Mouse (Mus musculus) heart, embryonic 15.5 days (tissue): ENCODE measurements around the gene Catsperg2. TPM values are rescaled to one million over a fixed set of nuclear protein-coding genes. Genes with fewer than 3 reads are reported as not detected.
"Not testable (repeated sequence)": the region's sequence is repeated elsewhere in the genome, so short reads cannot be mapped to it uniquely, and the experiment has no call there.

Experiments used
- ATAC-seq: fragments of 200-750 bp; cut with Nextera tagmentation; replicated peaks from 2 replicates; pipeline ENCODE4 v1.8.0; 2017; ENCODE audit warnings: low read depth, moderate TSS enrichment; ENCODE audit not compliant: insufficient number of reproducible peaks, insufficient read depth, low FRiP score
- H3K27ac ChIP-seq: fragments of 300-500 bp; sonication (generic); 2 replicates; pipeline ENCODE4 v1.5.1; 2015; ENCODE audit warnings: mild to moderate bottlenecking, inconsistent platforms
- H3K27me3 ChIP-seq: fragments of 300-500 bp; sonication (generic); 2 replicates; pipeline ENCODE4 v1.6.1; 2015; ENCODE audit warnings: inconsistent platforms
- H3K36me3 ChIP-seq: fragments of 300-500 bp; sonication (generic); 2 replicates; pipeline ENCODE4 v1.6.1; 2015; ENCODE audit warnings: mild to moderate bottlenecking, inconsistent platforms
- H3K4me1 ChIP-seq: fragments of 300-500 bp; sonication (generic); replicated peaks from 2 replicates; pipeline ENCODE4 v1.6.1; 2015; ENCODE audit warnings: inconsistent platforms
- H3K4me2 ChIP-seq: fragments of 300-500 bp; sonication (generic); 2 replicates; pipeline ENCODE4 v1.6.1; 2015; ENCODE audit warnings: inconsistent platforms, mild to moderate bottlenecking, moderate library complexity
- H3K4me3 ChIP-seq: fragments of 300-500 bp; sonication (generic); 2 replicates; pipeline ENCODE4 v1.5.1; 2015; ENCODE audit warnings: mild to moderate bottlenecking, inconsistent platforms
- H3K9ac ChIP-seq: fragments of 300-500 bp; sonication (generic); 2 replicates; pipeline ENCODE4 v1.6.1; 2015; ENCODE audit warnings: mild to moderate bottlenecking, inconsistent platforms
- H3K9me3 ChIP-seq: fragments of 300-500 bp; sonication (generic); replicated peaks from 2 replicates; pipeline ENCODE4 v1.6.1; 2016; ENCODE audit warnings: inconsistent platforms
- WGBS: fragments of 180-500 bp; shearing (Covaris S2); methylation state at CpG from one replicate; pipeline ENCODE4 v1.1.7; 2015; ENCODE audit warnings: mixed read lengths; 5-methylcytosine and 5-hydroxymethylcytosine counted together
- polyA plus RNA-seq: library from polyadenylated mRNA; unstranded; fragments of >200 nt; fragmentation: Nextera tagmentation; extraction: Ambion mirVana; gene quantifications from 2 replicates; pipeline ENCODE4 v1.2.1, GENCODE M21; 2015

Gene Catsperg2
- not detected in 2 replicates for polyA plus RNA-seq

DNA sequence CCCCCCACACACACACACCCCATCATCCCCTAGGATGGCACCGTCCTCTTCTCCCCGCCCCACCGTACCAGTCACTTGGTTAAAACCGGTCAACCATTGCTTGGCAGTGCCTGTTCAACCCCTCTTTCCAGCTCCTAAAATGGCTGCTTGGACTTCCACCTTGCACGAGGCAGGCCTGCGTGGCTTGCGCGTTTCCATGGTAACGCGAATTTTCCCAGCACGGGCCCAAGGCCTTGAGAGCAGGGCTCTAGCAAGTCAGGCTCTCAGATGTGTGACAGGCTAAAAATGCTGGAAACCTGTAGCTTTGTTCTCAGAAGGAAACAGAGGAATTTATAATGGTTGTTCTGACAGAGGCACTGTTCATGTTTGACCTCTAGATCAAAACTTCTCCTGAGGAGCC, at the start of gene Catsperg2:
Catsperg2 (minus strand) TSS at position 173 of the 400 bp plus-strand sequence.
- 0 out of 2 replicates have a peak within 1 kb of the TSS, but pooled peaks have one; percentile 15 for H3K4me2 ChIP-seq
- not testable (repeated sequence) for ATAC-seq, H3K4me3 ChIP-seq, H3K9me3 ChIP-seq, H3K27ac ChIP-seq, H3K27me3 ChIP-seq, H3K9ac ChIP-seq, H3K4me1 ChIP-seq, H3K36me3 ChIP-seq
- whole genome bisulfite sequencing: 53% methylated on average over 11 of the region's 11 CpGs

DNA sequence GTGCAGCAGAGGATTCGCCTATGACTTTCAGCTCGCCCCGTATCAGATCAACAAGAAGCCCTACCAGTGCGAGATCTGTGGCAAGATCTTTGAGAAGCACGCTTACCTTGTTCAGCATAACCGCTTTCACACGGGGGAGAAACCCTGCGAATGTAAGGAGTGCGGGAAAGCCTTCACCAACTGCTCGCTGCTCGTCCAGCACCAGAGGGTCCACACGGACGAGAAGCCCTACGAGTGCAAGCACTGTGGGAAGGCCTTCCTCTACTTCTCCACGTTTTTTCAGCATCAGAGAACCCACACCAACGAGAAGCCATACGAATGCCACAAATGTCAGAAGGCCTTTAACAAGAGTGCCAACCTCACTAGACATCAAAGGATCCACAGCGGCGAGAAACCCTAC, 49.7 kb upstream of the Catsperg2 start:
- WGBS: 96% methylated on average over 19 of the region's 19 CpGs
- ATAC-seq: no peak
- no peak overlapping the region for H3K9ac ChIP-seq
- no peak overlapping the region for H3K27ac ChIP-seq
- H3K4me1 ChIP-seq: 0 out of 2 replicates have a peak, but pooled peaks cover 4% of the 10 kb centered on the region
- H3K4me3 ChIP-seq: no peak overlapping the region
- H3K27me3 ChIP-seq: no peaks in the 10 kb centered on the region
- no peak overlapping the region for H3K4me2 ChIP-seq
- no peaks in the 10 kb centered on the region for H3K9me3 ChIP-seq
- H3K36me3 ChIP-seq: peaks cover 55% of the 10 kb centered on the region

GRCm38 (mm10) chr7:29774371-29774770, 47.5 kb upstream of the Catsperg2 start:
- WGBS: 93% methylated on average over 3 of the region's 3 CpGs
- H3K9ac ChIP-seq: no peak overlapping the region
- no peak for ATAC-seq
- no peaks in the 10 kb centered on the region for H3K27me3 ChIP-seq
- peaks cover 59% of the 10 kb centered on the region for H3K36me3 ChIP-seq
- H3K4me2 ChIP-seq: no peak overlapping the region
- peaks cover 7% of the 10 kb centered on the region for H3K4me1 ChIP-seq
- no peak overlapping the region for H3K4me3 ChIP-seq
- no peaks in the 10 kb centered on the region for H3K9me3 ChIP-seq
- no peak overlapping the region for H3K27ac ChIP-seq

GRCm38 (mm10) chr7:29773503-29773902, 46.7 kb upstream of the Catsperg2 start:
- 69% methylated on average over 7 of the region's 7 CpGs for WGBS
- Histone ChIP-seq H3K9ac (no peak overlapping the region), H3K27me3 (no peaks in the 10 kb centered on the region), H3K36me3 (peaks cover 52% of the 10 kb centered on the region), H3K27ac (peak overlapping the region; percentile 46), H3K9me3 (no peaks in the 10 kb centered on the region), H3K4me3 (no peak overlapping the region), H3K4me1 (peaks cover 11% of the 10 kb centered on the region), H3K4me2 (no peak overlapping the region)
- no peak for ATAC-seq

DNA sequence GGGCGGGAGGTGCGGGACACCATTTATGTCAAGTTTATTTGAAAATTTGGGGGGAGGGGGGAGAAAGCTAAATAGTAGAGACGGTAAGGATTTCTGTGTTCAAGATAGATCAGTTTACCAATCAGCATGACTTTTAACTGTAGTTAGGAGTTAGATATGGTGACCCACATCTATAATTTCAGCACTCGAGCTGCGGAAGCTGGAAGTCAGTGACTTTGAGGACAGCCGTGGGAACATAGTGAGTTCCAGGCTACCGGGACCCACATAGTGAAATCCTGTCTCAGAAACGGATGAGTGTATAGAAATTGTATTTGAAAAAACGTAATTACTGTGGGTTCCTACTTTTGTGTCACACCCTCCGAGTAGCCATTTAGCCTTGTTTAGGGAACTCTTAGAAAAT, 42.1 kb upstream of the Catsperg2 start:
- Histone ChIP-seq H3K4me2 (peak overlapping the region; percentile 78), H3K4me3 (peak overlapping the region; percentile 76), H3K27ac (peak overlapping the region; percentile 91), H3K9me3 (no peaks in the 10 kb centered on the region), H3K9ac (peak overlapping the region; percentile 67), H3K4me1 (peaks cover 19% of the 10 kb centered on the region), H3K27me3 (no peaks in the 10 kb centered on the region), H3K36me3 (peaks cover 10% of the 10 kb centered on the region)
- ATAC-seq: no peak
- 6% methylated on average over 10 of the region's 10 CpGs for WGBS

DNA sequence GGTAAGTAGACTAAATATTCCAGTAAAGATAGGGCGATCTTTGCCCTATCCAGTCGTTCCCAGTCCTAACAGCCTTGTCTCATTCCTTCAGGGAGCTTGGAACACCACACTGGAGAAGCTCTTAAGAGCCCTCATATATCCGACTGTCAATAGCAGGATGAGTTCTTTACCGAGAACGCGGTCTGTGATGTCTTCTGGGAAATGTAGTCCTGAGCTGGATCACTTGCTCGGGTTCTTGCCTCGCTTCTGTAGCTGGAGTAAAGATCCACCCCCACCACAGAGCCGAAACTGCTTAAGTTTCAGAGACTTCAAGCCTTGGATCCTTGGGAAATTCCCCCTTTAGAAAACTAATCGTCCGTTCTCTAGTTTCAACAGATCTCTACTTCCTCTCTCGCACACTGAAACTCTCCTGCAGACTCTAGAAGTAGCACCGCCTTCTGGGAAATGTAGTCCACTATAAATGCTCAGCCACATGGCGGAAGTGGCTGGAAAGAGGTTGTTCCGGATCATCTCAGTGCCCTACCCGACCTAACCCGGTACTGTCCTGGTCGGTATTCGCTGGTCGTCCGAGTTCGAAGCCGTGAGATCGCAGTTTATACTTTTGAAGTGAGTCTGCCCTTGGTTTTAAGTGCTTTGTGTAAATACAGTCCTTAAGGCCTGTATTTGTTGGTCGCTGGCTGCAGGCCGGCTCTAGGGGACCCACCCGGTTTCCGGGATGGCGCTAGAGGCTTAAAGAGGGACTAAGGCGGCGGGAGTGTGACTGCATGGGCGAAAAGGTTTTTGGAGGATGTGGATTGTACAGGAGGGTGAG, 41.5 kb upstream of the Catsperg2 start, which contains the start of gene Zfp84:
Zfp84 (plus strand) TSS at position 463 of the 811 bp plus-strand sequence.
- Histone ChIP-seq H3K27me3 (no peaks in the 10 kb centered on the region), H3K4me3 (peak within 1 kb of the TSS; percentile 76), H3K9ac (peak within 1 kb of the TSS; percentile 67), H3K9me3 (no peaks in the 10 kb centered on the region), H3K27ac (peak within 1 kb of the TSS; percentile 91), H3K4me2 (peak within 1 kb of the TSS; percentile 78), H3K36me3 (peaks cover 7% of the 10 kb centered on the region), H3K4me1 (peaks cover 16% of the 10 kb centered on the region)
- peak; percentile 93 for ATAC-seq
- WGBS: under 1% methylated on average over 32 of the region's 32 CpGs

DNA sequence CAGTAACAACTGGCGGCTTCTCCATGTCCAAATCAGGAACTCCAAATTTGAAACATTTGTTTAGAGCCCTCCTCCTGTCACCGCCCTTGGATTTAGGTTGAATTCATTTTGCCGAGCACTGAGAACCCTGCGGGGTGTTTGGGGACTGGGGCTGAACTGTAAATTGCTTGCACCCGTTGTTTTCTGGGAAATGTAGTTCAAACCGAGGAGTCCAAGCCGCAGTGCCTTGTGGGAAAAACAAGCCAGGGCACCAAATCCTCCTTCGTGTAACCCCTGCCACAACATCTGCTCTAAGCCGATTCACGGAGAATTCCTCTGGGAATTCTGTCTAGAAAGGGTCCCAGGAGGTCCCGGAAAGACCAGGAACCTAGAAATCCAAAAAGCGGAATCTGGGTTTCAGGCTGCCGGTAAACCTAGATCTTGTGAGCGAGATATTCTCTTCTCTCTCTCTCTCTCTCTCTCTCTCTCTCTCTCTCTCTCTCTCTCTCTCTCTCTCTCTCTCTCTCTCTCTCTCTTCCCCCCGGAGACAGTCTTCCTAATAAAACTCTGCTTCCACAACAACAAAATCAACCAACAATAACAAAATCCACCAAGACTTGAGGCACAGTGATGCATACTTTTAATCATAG, 40.3 kb upstream of the Catsperg2 start:
- WGBS: under 1% methylated on average over 15 of the region's 15 CpGs
- peak overlapping the region; percentile 63 for H3K9ac ChIP-seq
- H3K36me3 ChIP-seq: peaks cover 3% of the 10 kb centered on the region
- peak overlapping the region; percentile 76 for H3K4me3 ChIP-seq
- H3K27ac ChIP-seq: peak overlapping the region; percentile 91
- H3K4me1 ChIP-seq: peaks cover 14% of the 10 kb centered on the region
- H3K4me2 ChIP-seq: peak overlapping the region; percentile 78
- H3K27me3 ChIP-seq: no peaks in the 10 kb centered on the region
- no peaks in the 10 kb centered on the region for H3K9me3 ChIP-seq
- ATAC-seq: 0 out of 2 replicates have a peak, but pooled peaks have one; percentile 33

GRCm38 (mm10) chr7:29764702-29765101, 37.9 kb upstream of the Catsperg2 start:
- Histone ChIP-seq H3K4me3 (no peak overlapping the region), H3K27ac (no peak overlapping the region), H3K36me3 (no peaks in the 10 kb centered on the region), H3K9me3 (no peaks in the 10 kb centered on the region), H3K4me2 (no peak overlapping the region), H3K9ac (no peak overlapping the region), H3K4me1 (peaks cover 14% of the 10 kb centered on the region), H3K27me3 (no peaks in the 10 kb centered on the region)
- WGBS: 78% methylated on average over 7 of the region's 7 CpGs
- no peak for ATAC-seq

GRCm38 (mm10) chr7:29760476-29760875, 33.6 kb upstream of the Catsperg2 start:
- Histone ChIP-seq H3K4me2 (no peak overlapping the region), H3K27ac (no peak overlapping the region), H3K36me3 (no peaks in the 10 kb centered on the region), H3K4me1 (no peaks in the 10 kb centered on the region), H3K9me3 (no peaks in the 10 kb centered on the region), H3K9ac (no peak overlapping the region), H3K4me3 (no peak overlapping the region), H3K27me3 (no peaks in the 10 kb centered on the region)
- 79% methylated on average over 5 of the region's 5 CpGs for whole genome bisulfite sequencing
- ATAC-seq: no peak

- Histone ChIP-seq H3K4me1 (no peaks in the 10 kb centered on the region), H3K4me2 (no peak overlapping the region), H3K27ac (no peak overlapping the region), H3K27me3 (no peaks in the 10 kb centered on the region), H3K36me3 (no peaks in the 10 kb centered on the region), H3K9me3 (no peaks in the 10 kb centered on the region), H3K4me3 (no peak overlapping the region), H3K9ac (no peak overlapping the region)
- 66% methylated on average over 3 of the region's 3 CpGs for WGBS
- no peak for ATAC-seq
Measured at GRCm38 (mm10) chr7:29742258-29742657, 15.4 kb upstream of the Catsperg2 start.

DNA sequence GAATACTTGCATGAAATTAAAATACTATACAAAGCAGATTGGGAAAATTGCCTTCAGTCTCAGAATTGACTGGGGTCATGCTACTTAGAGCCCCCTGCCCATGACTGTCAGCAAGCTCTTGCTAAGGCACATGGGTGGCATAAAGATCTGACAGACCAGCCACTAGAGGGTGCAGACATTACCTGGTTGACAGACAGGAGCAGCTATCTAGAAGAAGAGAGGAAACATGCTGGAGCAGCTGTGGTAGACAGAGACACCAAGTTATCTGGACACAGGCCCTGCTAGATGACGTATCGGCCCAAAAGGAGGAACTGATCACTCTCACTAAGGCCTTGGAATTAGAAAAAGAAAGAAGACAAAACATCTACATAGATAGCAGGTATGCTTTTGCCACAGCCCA, 1.2 kb upstream of the Catsperg2 start:
- Histone ChIP-seq H3K27ac (no peak overlapping the region), H3K9ac (no peak overlapping the region), H3K4me3 (no peak overlapping the region), H3K4me1 (no peaks in the 10 kb centered on the region), H3K27me3 (no peaks in the 10 kb centered on the region), H3K4me2 (no peak overlapping the region), H3K36me3 (no peaks in the 10 kb centered on the region), H3K9me3 (peaks cover 13% of the 10 kb centered on the region)
- WGBS: 62% methylated on average over 2 of the region's 2 CpGs
- no peak for ATAC-seq
